Mouse (Mus musculus) heart, postnatal 0 days (tissue): ENCODE results near the gene Hoxd3. TPM values are rescaled to one million over a fixed set of nuclear protein-coding genes. Genes with fewer than 3 reads are reported as not detected.

Experiments used
- ATAC-seq: fragments of 200-750 bp; cut with Nextera tagmentation; 2 replicates; pipeline ENCODE4 v1.8.0; 2017; ENCODE audit warnings: low read depth, moderate number of reproducible peaks, moderate library complexity; ENCODE audit not compliant: insufficient read depth
- DNase-seq: peaks from one replicate; pipeline ENCODE4 v3.0.0-alpha.2; 2016; ENCODE audit warnings: low spot score
- H3K27ac ChIP-seq: fragments of 300-500 bp; sonication (generic); 2 replicates; pipeline ENCODE4 v1.5.1; 2014; ENCODE audit warnings: low read depth, mild to moderate bottlenecking
- H3K27me3 ChIP-seq: fragments of 300-500 bp; sonication (generic); 2 replicates; pipeline ENCODE4 v1.6.1; 2014; ENCODE audit warnings: low read length, mixed read lengths; ENCODE audit not compliant: control insufficient read depth, insufficient read depth
- H3K36me3 ChIP-seq: fragments of 300-500 bp; sonication (generic); replicated peaks from 2 replicates; pipeline ENCODE4 v1.6.1; 2014; ENCODE audit warnings: low read length, mixed read lengths; ENCODE audit not compliant: control insufficient read depth, insufficient read depth
- H3K4me1 ChIP-seq: fragments of 300-500 bp; sonication (generic); 2 replicates; pipeline ENCODE4 v1.6.1; 2014; ENCODE audit warnings: antibody characterized with exemption; ENCODE audit not compliant: control insufficient read depth, insufficient read depth
- H3K4me2 ChIP-seq: fragments of 300-500 bp; sonication (generic); 2 replicates; pipeline ENCODE4 v1.6.1; 2014; ENCODE audit warnings: low read depth, mild to moderate bottlenecking, low read length, moderate library complexity
- H3K4me3 ChIP-seq: fragments of 300-500 bp; sonication (generic); 2 replicates; pipeline ENCODE4 v1.5.1; 2014; ENCODE audit warnings: low read depth, low read length
- H3K9ac ChIP-seq: fragments of 300-500 bp; sonication (generic); replicated peaks from 2 replicates; pipeline ENCODE4 v1.6.1; 2014; ENCODE audit warnings: low read depth, low read length, mixed read lengths
- H3K9me3 ChIP-seq: fragments of 300-500 bp; sonication (generic); replicated peaks from 2 replicates; pipeline ENCODE4 v1.6.1; 2016; ENCODE audit warnings: low read length; ENCODE audit not compliant: control insufficient read depth
- CTCF ChIP-seq: IDR thresholded peaks from 2 replicates; pipeline ENCODE4 v1.5.1; 2016; ENCODE audit warnings: antibody characterized with exemption, control low read depth, low read depth
- EP300 ChIP-seq: IDR thresholded peaks from 2 replicates; pipeline ENCODE4 v1.6.1; 2016; ENCODE audit warnings: antibody characterized with exemption, low read depth
- WGBS: fragments of 180-500 bp; shearing (Covaris S2); extraction: QIAGEN DNeasy Blood & Tissue Kit; methylation state at CpG from one replicate; pipeline ENCODE4 v1.1.7; 2014; 5-methylcytosine and 5-hydroxymethylcytosine counted together
- polyA plus RNA-seq: library from polyadenylated mRNA; unstranded; fragments of >200 nt; fragmentation: Nextera tagmentation; extraction: Ambion mirVana; gene quantifications from 2 replicates; pipeline ENCODE4 v1.2.1, GENCODE M21; 2015
- total RNA-seq: library from RNA; depleted of rRNA; stranded (reverse); fragments of >200 nt; gene quantifications from 2 replicates; pipeline ENCODE4 v1.2.3, GENCODE M21; 2014; ENCODE audit warnings: low replicate concordance

The Hoxd3 gene
- total and polyA plus RNA-seq, 2 experiments from 2014 or later: 0.04 TPM; not detected in 1

GRCm38 (mm10) chr2:74761941-74762340 is 50.2 kb downstream of the Hoxd3 start:
- H3K4me3 ChIP-seq: no peak overlapping the region

GRCm38 (mm10) chr2:74762522-74763244 is 51.0 kb downstream of the Hoxd3 start, which contains the start of gene Hoxd1:
Gene Hoxd1, plus strand, starts transcription at chr2:74762980.
- Histone ChIP-seq H3K9ac (no peak within 1 kb of the TSS), H3K4me2 (peak within 1 kb of the TSS; percentile 70), H3K9me3 (no peaks in the 10 kb centered on the region), H3K36me3 (no peaks in the 10 kb centered on the region), H3K4me1 (peaks cover 11% of the 10 kb centered on the region), H3K4me3 (peak within 1 kb of the TSS; percentile 51), H3K27ac (no peak within 1 kb of the TSS), H3K27me3 (peaks cover 81% of the 10 kb centered on the region)
- DNase-seq (no peak), ATAC-seq (no peak)
- WGBS: 2% methylated on average over 52 of the region's 61 CpGs
- TF ChIP-seq EP300: no peak
- no peak for TF ChIP-seq CTCF

More at GRCm38 (mm10) chr2:74761941-74762340, 50.2 kb downstream of the Hoxd3 start:
- ATAC-seq (no peak), DNase-seq (no peak)
- no peak for TF ChIP-seq CTCF
- H3K36me3 ChIP-seq: no peaks in the 10 kb centered on the region
- H3K9me3 ChIP-seq: no peaks in the 10 kb centered on the region
- no peak overlapping the region for H3K27ac ChIP-seq
- H3K4me1 ChIP-seq: peaks cover 11% of the 10 kb centered on the region
- H3K9ac ChIP-seq: no peak overlapping the region
- WGBS: 5% methylated on average over 13 of the region's 13 CpGs
- no peak overlapping the region for H3K4me2 ChIP-seq
- peaks cover 84% of the 10 kb centered on the region for H3K27me3 ChIP-seq

GRCm38 (mm10) chr2:74763245-74763735 is 51.6 kb downstream of the Hoxd3 start:
- Histone ChIP-seq H3K9ac (no peak overlapping the region), H3K27ac (no peak overlapping the region), H3K9me3 (no peaks in the 10 kb centered on the region), H3K4me2 (peak overlapping the region; percentile 70), H3K27me3 (peaks cover 76% of the 10 kb centered on the region), H3K4me3 (peak overlapping the region; percentile 51), H3K4me1 (peaks cover 11% of the 10 kb centered on the region), H3K36me3 (no peaks in the 10 kb centered on the region)
- no peak for TF ChIP-seq CTCF
- no peak for TF ChIP-seq EP300
- DNase-seq (no peak), ATAC-seq (no peak)
- under 1% methylated on average over 40 of the region's 53 CpGs for WGBS

GRCm38 (mm10) chr2:74763976-74764375 is 52.2 kb downstream of the Hoxd3 start:
- H3K27ac ChIP-seq: no peak overlapping the region

GRCm38 (mm10) chr2:74774359-74774758 is 62.6 kb downstream of the Hoxd3 start:
- 74% methylated on average over 2 of the region's 2 CpGs for WGBS
- H3K9me3 ChIP-seq: no peaks in the 10 kb centered on the region
- H3K4me1 ChIP-seq: no peaks in the 10 kb centered on the region
- no peak for ATAC-seq
- no peak overlapping the region for H3K27ac ChIP-seq
- H3K27me3 ChIP-seq: 0 out of 2 replicates have a peak, but pooled peaks cover 6% of the 10 kb centered on the region
- H3K4me2 ChIP-seq: no peak overlapping the region
- H3K36me3 ChIP-seq: no peaks in the 10 kb centered on the region
- H3K4me3 ChIP-seq: no peak overlapping the region
- TF ChIP-seq CTCF: no peak
- no peak for TF ChIP-seq EP300
- DNase-seq: no peak
- H3K9ac ChIP-seq: no peak overlapping the region

More at GRCm38 (mm10) chr2:74763976-74764375, 52.2 kb downstream of the Hoxd3 start:
- no peak overlapping the region for H3K4me2 ChIP-seq
- no peak for TF ChIP-seq EP300
- TF ChIP-seq CTCF: no peak
- no peaks in the 10 kb centered on the region for H3K36me3 ChIP-seq
- DNase-seq (no peak), ATAC-seq (no peak)
- H3K4me1 ChIP-seq: peaks cover 11% of the 10 kb centered on the region
- no peaks in the 10 kb centered on the region for H3K9me3 ChIP-seq
- 49% methylated on average over 10 of the region's 10 CpGs for WGBS
- H3K4me3 ChIP-seq: no peak overlapping the region
- H3K27me3 ChIP-seq: peaks cover 76% of the 10 kb centered on the region
- H3K9ac ChIP-seq: no peak overlapping the region
